Comparison of ENCODE assay signal across 27 mouse cellular contexts in the genomic region with DNA sequence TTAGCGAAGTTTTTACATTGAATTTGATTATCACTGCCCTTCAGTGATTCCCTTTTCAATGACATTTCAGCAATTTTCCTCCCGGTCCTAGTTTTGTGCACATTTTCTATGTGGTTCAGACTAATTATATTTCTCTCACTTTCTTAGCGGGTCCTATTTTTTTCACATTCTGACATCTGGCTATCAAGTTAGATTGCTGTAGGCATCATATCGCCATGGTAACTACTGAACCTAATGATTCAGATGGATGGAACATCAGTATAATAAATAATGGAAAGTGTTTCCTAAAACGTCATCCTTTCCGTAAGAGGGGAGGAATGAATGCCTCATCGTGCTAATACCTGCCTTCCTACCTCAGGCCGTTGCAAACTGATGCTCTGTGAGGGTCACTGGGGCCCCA.
DNase-seq lines count a peak whose midpoint lies in the region; ATAC-seq and TF ChIP-seq lines count a peak whose summit lies in the region.
"Had no signal": no experiment of that assay in that cellular context is flagged by ENCODE, and none has a peak within 500 bp of the region (broad histone marks: within the 10 kb centered on the region; RNA-seq: fewer than 3 reads in every experiment).

No protein-coding gene starts in this region.

- DNase-seq in brain, embryonic 14.5 days (ENCODE audit: low read depth): peak; percentile 68
- DNase-seq in heart, adult 9 months (ENCODE audit: low spot score in 2 of 2): no peak
- DNase-seq: adrenal gland, adult 2 months; adrenal gland, postnatal 14 days; cerebellum, adult 11-12 months; cerebellum, adult 8-10 months; cerebellum, postnatal 10 days; cerebellum, postnatal 36 days; embryo, embryonic 11 days; gastrocnemius, postnatal 25 days; heart, adult 18-20 months; heart, postnatal 14 days; heart, postnatal 4 days had no signal

- 0 out of 2 replicates have a peak, but pooled peaks have one; percentile 12 for ATAC-seq in forebrain, embryonic 16.5 days
- no peak for ATAC-seq in forebrain, embryonic 15.5 days (replicated peaks)
- no peak for ATAC-seq in midbrain, embryonic 15.5 days (replicated peaks)
- no peak for ATAC-seq in midbrain, embryonic 13.5 days
- ATAC-seq: CD4-positive, CD25-positive, alpha-beta regulatory T cell, adult 4 months; hindbrain, postnatal 0 days; inflammation-experienced regulatory T-cells, adult 6 months; intestine, embryonic 16.5 days had no signal

- H3K4me2 ChIP-seq in forebrain, embryonic 16.5 days (ENCODE audit: low read length): no peak overlapping the region
- no peak overlapping the region for H3K4me2 ChIP-seq in forebrain, embryonic 15.5 days (replicated peaks)
- H3K4me2 ChIP-seq in midbrain, embryonic 15.5 days: no peak overlapping the region
- no peak overlapping the region for H3K4me2 ChIP-seq in midbrain, embryonic 13.5 days (replicated peaks)
- H3K4me2 ChIP-seq: embryonic facial prominence, embryonic 13.5 days; heart, embryonic 13.5 days; hindbrain, embryonic 14.5 days had no signal

- no peak for TF ChIP-seq CTCF in brain, embryonic 14.5 days (IDR thresholded peaks at IDR 0.05; ENCODE audit: borderline replicate concordance, extremely low read depth, insufficient read depth, insufficient read length)

- H3K9ac ChIP-seq in forebrain, embryonic 16.5 days (replicated peaks; ENCODE audit: low read depth, low read length): no peak overlapping the region
- H3K9ac ChIP-seq in forebrain, embryonic 15.5 days (replicated peaks): no peak overlapping the region
- H3K9ac ChIP-seq in midbrain, embryonic 15.5 days: no peak overlapping the region
- no peak overlapping the region for H3K9ac ChIP-seq in midbrain, embryonic 13.5 days (replicated peaks)
- H3K9ac ChIP-seq: embryonic facial prominence, embryonic 13.5 days; heart, embryonic 13.5 days; hindbrain, embryonic 14.5 days had no signal

- WGBS in forebrain, embryonic 16.5 days: 77% methylated on average over 8 of the region's 8 CpGs
- 75% methylated on average over 8 of the region's 8 CpGs for WGBS in forebrain, embryonic 15.5 days
- WGBS in midbrain, embryonic 15.5 days: 61% methylated on average over 8 of the region's 8 CpGs
- WGBS in midbrain, embryonic 13.5 days: 79% methylated on average over 8 of the region's 8 CpGs

- no peak overlapping the region for H3K27ac ChIP-seq in forebrain, embryonic 16.5 days (ENCODE audit: low read length)
- no peak overlapping the region for H3K27ac ChIP-seq in forebrain, embryonic 15.5 days (replicated peaks)
- peak overlapping the region; percentile 53; the same call in 1 of the 2 replicates for H3K27ac ChIP-seq in midbrain, embryonic 15.5 days
- no peak overlapping the region for H3K27ac ChIP-seq in midbrain, embryonic 13.5 days
- H3K27ac ChIP-seq: embryonic facial prominence, embryonic 10.5 days; embryonic facial prominence, embryonic 13.5 days; heart, embryonic 10.5 days; heart, embryonic 13.5 days; hindbrain, embryonic 14.5 days; hindbrain, postnatal 0 days had no signal

- no peaks in the 10 kb centered on the region for H3K4me1 ChIP-seq in forebrain, embryonic 16.5 days (replicated peaks; ENCODE audit: control insufficient read depth, insufficient read depth, low read length)
- no peaks in the 10 kb centered on the region for H3K4me1 ChIP-seq in forebrain, embryonic 15.5 days
- no peaks in the 10 kb centered on the region for H3K4me1 ChIP-seq in midbrain, embryonic 15.5 days
- H3K4me1 ChIP-seq in midbrain, embryonic 13.5 days (replicated peaks): no peaks in the 10 kb centered on the region
- H3K4me1 ChIP-seq: embryonic facial prominence, embryonic 10.5 days; embryonic facial prominence, embryonic 13.5 days; heart, embryonic 10.5 days; heart, embryonic 13.5 days had no signal

- H3K36me3 ChIP-seq in forebrain, embryonic 16.5 days (ENCODE audit: control insufficient read depth, insufficient read depth): no peaks in the 10 kb centered on the region
- H3K36me3 ChIP-seq in forebrain, embryonic 15.5 days: no peaks in the 10 kb centered on the region
- H3K36me3 ChIP-seq in midbrain, embryonic 15.5 days (replicated peaks): no peaks in the 10 kb centered on the region
- no peaks in the 10 kb centered on the region for H3K36me3 ChIP-seq in midbrain, embryonic 13.5 days
- H3K36me3 ChIP-seq: embryonic facial prominence, embryonic 10.5 days; embryonic facial prominence, embryonic 13.5 days; heart, embryonic 10.5 days; heart, embryonic 13.5 days had no signal

- no peaks in the 10 kb centered on the region for H3K9me3 ChIP-seq in forebrain, embryonic 16.5 days (ENCODE audit: control insufficient read depth, low read length)
- no peaks in the 10 kb centered on the region for H3K9me3 ChIP-seq in forebrain, embryonic 15.5 days
- no peaks in the 10 kb centered on the region for H3K9me3 ChIP-seq in midbrain, embryonic 15.5 days
- H3K9me3 ChIP-seq in midbrain, embryonic 13.5 days: no peaks in the 10 kb centered on the region
- H3K9me3 ChIP-seq: embryonic facial prominence, embryonic 10.5 days; embryonic facial prominence, embryonic 13.5 days; heart, embryonic 10.5 days; heart, embryonic 13.5 days had no signal

- no peak overlapping the region for H3K4me3 ChIP-seq in forebrain, embryonic 16.5 days (replicated peaks; ENCODE audit: low read length)
- H3K4me3 ChIP-seq in forebrain, embryonic 15.5 days: no peak overlapping the region
- no peak overlapping the region for H3K4me3 ChIP-seq in midbrain, embryonic 15.5 days
- no peak overlapping the region for H3K4me3 ChIP-seq in midbrain, embryonic 13.5 days (replicated peaks)
- H3K4me3 ChIP-seq: embryonic facial prominence, embryonic 10.5 days; embryonic facial prominence, embryonic 13.5 days; erythroblast, embryonic 14.5 days; heart, embryonic 10.5 days; heart, embryonic 13.5 days had no signal

- no peaks in the 10 kb centered on the region for H3K27me3 ChIP-seq in forebrain, embryonic 16.5 days (replicated peaks; ENCODE audit: control insufficient read depth, insufficient read depth, low read length)
- no peaks in the 10 kb centered on the region for H3K27me3 ChIP-seq in forebrain, embryonic 15.5 days
- no peaks in the 10 kb centered on the region for H3K27me3 ChIP-seq in midbrain, embryonic 15.5 days (replicated peaks)
- H3K27me3 ChIP-seq in midbrain, embryonic 13.5 days: no peaks in the 10 kb centered on the region
- H3K27me3 ChIP-seq: embryonic facial prominence, embryonic 13.5 days; heart, embryonic 13.5 days had no signal

- TF ChIP-seq POLR2A in brain, embryonic 14.5 days (IDR thresholded peaks at IDR 0.05; ENCODE audit: borderline replicate concordance, extremely low read depth, insufficient read depth, insufficient read length, poor library complexity, severe bottlenecking): no peak
